Mouse (Mus musculus) embryonic facial prominence, embryonic 15.5 days (tissue): Measurements from ENCODE around the gene Kif15. TPM values are rescaled to one million over a fixed set of nuclear protein-coding genes. Genes with fewer than 3 reads are reported as not detected.
A peak's percentile ranks its signal among the peaks of the same experiment; 100 is the strongest.

Source experiments
- ATAC-seq: fragments of 200-750 bp; cut with Nextera tagmentation; 2 replicates; pipeline ENCODE4 v1.8.0; 2017; ENCODE audit warnings: low read depth, moderate TSS enrichment; ENCODE audit not compliant: insufficient number of reproducible peaks, low FRiP score, low TSS enrichment
- H3K27ac ChIP-seq: fragments of 300-500 bp; sonication (generic); replicated peaks from 2 replicates; pipeline ENCODE4 v1.5.1; 2015; ENCODE audit warnings: mild to moderate bottlenecking, inconsistent platforms
- H3K27me3 ChIP-seq: fragments of 300-500 bp; sonication (generic); 2 replicates; pipeline ENCODE4 v1.6.1; 2015; ENCODE audit warnings: inconsistent platforms
- H3K36me3 ChIP-seq: fragments of 300-500 bp; sonication (generic); 2 replicates; pipeline ENCODE4 v1.6.1; 2015; ENCODE audit warnings: mild to moderate bottlenecking, inconsistent platforms
- H3K4me1 ChIP-seq: fragments of 300-500 bp; sonication (generic); 2 replicates; pipeline ENCODE4 v1.6.1; 2015; ENCODE audit warnings: inconsistent platforms
- H3K4me2 ChIP-seq: fragments of 300-500 bp; sonication (generic); replicated peaks from 2 replicates; pipeline ENCODE4 v1.6.1; 2015; ENCODE audit warnings: mild to moderate bottlenecking, inconsistent platforms
- H3K4me3 ChIP-seq: fragments of 300-500 bp; sonication (generic); replicated peaks from 2 replicates; pipeline ENCODE4 v1.5.1; 2015; ENCODE audit warnings: mild to moderate bottlenecking, inconsistent platforms
- H3K9ac ChIP-seq: fragments of 300-500 bp; sonication (generic); 2 replicates; pipeline ENCODE4 v1.6.1; 2015; ENCODE audit warnings: inconsistent platforms
- H3K9me3 ChIP-seq: fragments of 300-500 bp; sonication (generic); replicated peaks from 2 replicates; pipeline ENCODE4 v1.6.1; 2016; ENCODE audit warnings: inconsistent platforms
- WGBS: fragments of 180-500 bp; shearing (Covaris S2); methylation state at CpG from one replicate; pipeline ENCODE4 v1.1.7; 2015; 5-methylcytosine and 5-hydroxymethylcytosine counted together
- polyA plus RNA-seq: library from polyadenylated mRNA; unstranded; fragments of >200 nt; fragmentation: Nextera tagmentation; extraction: Ambion mirVana; gene quantifications from 2 replicates; pipeline ENCODE4 v1.2.1, GENCODE M21; 2015

Gene Kif15
- 39.1 and 40.0 TPM in 2 replicates for polyA plus RNA-seq

- Histone ChIP-seq H3K9ac (peak within 1 kb of the TSS; percentile 48), H3K4me2 (peak within 1 kb of the TSS; percentile 79), H3K27me3 (no peaks in the 10 kb centered on the region), H3K4me1 (peaks cover 8% of the 10 kb centered on the region; the same call in 1 of the 2 replicates), H3K4me3 (peak within 1 kb of the TSS; percentile 89), H3K9me3 (no peaks in the 10 kb centered on the region), H3K27ac (peak within 1 kb of the TSS; percentile 76), H3K36me3 (peaks cover 13% of the 10 kb centered on the region)
- peak; percentile 94 for ATAC-seq
- under 1% methylated on average over 64 of the region's 64 CpGs for WGBS
Observed at GRCm38 (mm10) chr9:122950643-122951475, at the start of gene Kif15, which contains the start of gene 1110059G10Rik. Gene Kif15, plus strand, starts transcription at chr9:122951046. Gene 1110059G10Rik, minus strand, starts transcription at chr9:122951000.

GRCm38 (mm10) chr9:122901047-122901446, 49.8 kb upstream of the Kif15 start:
- H3K4me1 ChIP-seq: peaks cover 7% of the 10 kb centered on the region; the same call in 1 of the 2 replicates
- no peak overlapping the region for H3K9ac ChIP-seq
- no peaks in the 10 kb centered on the region for H3K27me3 ChIP-seq
- no peak overlapping the region for H3K4me3 ChIP-seq
- no peak for ATAC-seq
- peaks cover 5% of the 10 kb centered on the region for H3K36me3 ChIP-seq
- H3K4me2 ChIP-seq: no peak overlapping the region
- H3K27ac ChIP-seq: no peak overlapping the region
- H3K9me3 ChIP-seq: peaks cover under 1% of the 10 kb centered on the region; the same call in 1 of the 2 replicates
- 92% methylated on average over 2 of the region's 2 CpGs for WGBS

GRCm38 (mm10) chr9:122902717-122903535, 47.9 kb upstream of the Kif15 start:
- no peak overlapping the region for H3K27ac ChIP-seq
- no peaks in the 10 kb centered on the region for H3K9me3 ChIP-seq
- H3K4me2 ChIP-seq: peak overlapping the region; percentile 64
- no peaks in the 10 kb centered on the region for H3K27me3 ChIP-seq
- H3K9ac ChIP-seq: peak overlapping the region; percentile 39
- peak; percentile 79 for ATAC-seq
- no peaks in the 10 kb centered on the region for H3K36me3 ChIP-seq
- peak overlapping the region; percentile 52 for H3K4me3 ChIP-seq
- H3K4me1 ChIP-seq: peaks cover 7% of the 10 kb centered on the region; the same call in 1 of the 2 replicates
- 10% methylated on average over 32 of the region's 32 CpGs for WGBS

- Histone ChIP-seq H3K9me3 (no peaks in the 10 kb centered on the region), H3K27me3 (peaks cover 2% of the 10 kb centered on the region; the same call in 1 of the 2 replicates), H3K9ac (peak overlapping the region; percentile 81), H3K36me3 (peaks cover 27% of the 10 kb centered on the region), H3K4me1 (0 out of 2 replicates have a peak, but pooled peaks cover 4% of the 10 kb centered on the region), H3K4me3 (peak overlapping the region; percentile 77), H3K27ac (no peak overlapping the region), H3K4me2 (peak overlapping the region; percentile 67)
- 23% methylated on average over 3 of the region's 3 CpGs for WGBS
- no peak for ATAC-seq
Observed at GRCm38 (mm10) chr9:122922436-122922835, 28.4 kb upstream of the Kif15 start.

GRCm38 (mm10) chr9:122922936-122923381, 27.9 kb upstream of the Kif15 start, which contains the start of gene Zfp105:
Gene Zfp105, plus strand, starts transcription at chr9:122923072.
- WGBS: under 1% methylated on average over 43 of the region's 43 CpGs
- Histone ChIP-seq H3K4me1 (0 out of 2 replicates have a peak, but pooled peaks cover 4% of the 10 kb centered on the region), H3K9ac (peak within 1 kb of the TSS; percentile 81)

GRCm38 (mm10) chr9:122928915-122929314, 21.9 kb upstream of the Kif15 start:
- Histone ChIP-seq H3K4me3 (no peak overlapping the region), H3K9ac (no peak overlapping the region), H3K4me2 (no peak overlapping the region), H3K36me3 (peaks cover 72% of the 10 kb centered on the region), H3K27me3 (no peaks in the 10 kb centered on the region), H3K4me1 (0 out of 2 replicates have a peak, but pooled peaks cover under 1% of the 10 kb centered on the region), H3K9me3 (0 out of 2 replicates have a peak, but pooled peaks cover 7% of the 10 kb centered on the region), H3K27ac (no peak overlapping the region)
- 92% methylated on average over 3 of the region's 3 CpGs for whole genome bisulfite sequencing
- no peak for ATAC-seq

More at GRCm38 (mm10) chr9:122922936-122923381, 27.9 kb upstream of the Kif15 start, which contains the start of gene Zfp105:
- Histone ChIP-seq H3K27me3 (no peaks in the 10 kb centered on the region; the same call in 1 of the 2 replicates), H3K4me3 (peak within 1 kb of the TSS; percentile 77), H3K36me3 (peaks cover 32% of the 10 kb centered on the region), H3K4me2 (peak within 1 kb of the TSS; percentile 67), H3K27ac (peak within 1 kb of the TSS; percentile 75), H3K9me3 (no peaks in the 10 kb centered on the region)
- ATAC-seq: peak; percentile 93

GRCm38 (mm10) chr9:122998406-122999192, 47.8 kb downstream of the Kif15 start:
- ATAC-seq: no peak
- 91% methylated on average over 10 of the region's 10 CpGs for WGBS
- Histone ChIP-seq H3K9me3 (no peaks in the 10 kb centered on the region), H3K36me3 (peaks cover 56% of the 10 kb centered on the region), H3K27me3 (no peaks in the 10 kb centered on the region), H3K4me3 (no peak overlapping the region), H3K27ac (no peak overlapping the region), H3K4me2 (no peak overlapping the region), H3K9ac (no peak overlapping the region), H3K4me1 (no peaks in the 10 kb centered on the region)

GRCm38 (mm10) chr9:122999193-122999586, 48.3 kb downstream of the Kif15 start:
- no peaks in the 10 kb centered on the region for H3K27me3 ChIP-seq
- peaks cover 57% of the 10 kb centered on the region for H3K36me3 ChIP-seq
- no peak overlapping the region for H3K4me2 ChIP-seq
- H3K4me1 ChIP-seq: no peaks in the 10 kb centered on the region
- no peaks in the 10 kb centered on the region for H3K9me3 ChIP-seq
- 97% methylated on average over 4 of the region's 4 CpGs for WGBS
- ATAC-seq: no peak
- H3K9ac ChIP-seq: no peak overlapping the region
- H3K27ac ChIP-seq: no peak overlapping the region
- H3K4me3 ChIP-seq: no peak overlapping the region

- H3K27me3 ChIP-seq: no peaks in the 10 kb centered on the region
- ATAC-seq: no peak
Observed at GRCm38 (mm10) chr9:123004718-123005117, 53.9 kb downstream of the Kif15 start.

GRCm38 (mm10) chr9:123006071-123006470, 55.2 kb downstream of the Kif15 start:
- H3K9me3 ChIP-seq: no peaks in the 10 kb centered on the region
- no peak overlapping the region for H3K27ac ChIP-seq
- H3K4me2 ChIP-seq: no peak overlapping the region
- WGBS: 52% methylated on average over 6 of the region's 6 CpGs
- no peaks in the 10 kb centered on the region for H3K4me1 ChIP-seq
- no peak for ATAC-seq
- H3K27me3 ChIP-seq: no peaks in the 10 kb centered on the region
- H3K36me3 ChIP-seq: peaks cover 72% of the 10 kb centered on the region
- H3K4me3 ChIP-seq: no peak overlapping the region
- no peak overlapping the region for H3K9ac ChIP-seq

More at GRCm38 (mm10) chr9:123004718-123005117, 53.9 kb downstream of the Kif15 start:
- H3K27ac ChIP-seq: no peak overlapping the region
- no peaks in the 10 kb centered on the region for H3K9me3 ChIP-seq
- no peak overlapping the region for H3K4me3 ChIP-seq
- no peak overlapping the region for H3K4me2 ChIP-seq
- H3K4me1 ChIP-seq: no peaks in the 10 kb centered on the region
- WGBS: 100% methylated on average over 2 of the region's 2 CpGs
- no peak overlapping the region for H3K9ac ChIP-seq
- H3K36me3 ChIP-seq: peaks cover 69% of the 10 kb centered on the region
